Mouse (Mus musculus): ENCODE data around the gene Bax.

DNA sequence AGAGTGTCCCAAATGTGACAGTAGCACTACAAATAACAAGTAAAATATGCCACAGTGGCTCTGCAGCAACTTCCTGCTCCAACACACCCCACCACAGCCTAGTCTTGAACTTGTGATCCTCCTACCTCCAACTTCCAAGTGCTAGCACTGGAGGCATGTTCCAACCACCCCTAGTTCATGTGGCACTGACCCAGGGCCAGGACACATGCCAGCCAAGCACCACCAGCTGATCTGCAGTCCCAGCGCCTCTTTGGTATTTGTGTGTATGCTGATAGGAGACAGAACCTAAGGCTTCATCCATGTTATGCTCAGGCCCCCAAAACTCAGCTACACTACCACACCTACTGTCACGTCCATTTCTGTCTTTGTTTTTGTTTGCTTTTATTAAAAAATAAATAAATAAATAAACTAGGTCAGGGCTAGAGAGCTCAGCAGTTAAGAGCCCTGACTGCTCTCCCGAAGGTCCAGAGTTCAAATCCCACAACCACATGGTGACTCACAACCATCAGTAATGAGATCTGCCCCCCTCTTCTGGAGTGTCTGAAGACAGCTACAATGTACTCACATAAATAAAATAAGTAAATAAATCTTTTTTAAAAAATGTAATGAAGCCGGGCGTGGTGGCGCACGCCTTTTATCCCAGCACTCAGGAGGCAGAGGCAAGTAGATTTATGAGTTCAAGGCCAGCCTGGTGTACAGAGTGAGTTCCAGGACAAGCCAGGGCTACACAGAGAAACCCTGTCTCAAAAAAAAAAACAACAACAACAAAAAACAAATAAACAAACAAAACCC lies 2.5 kb downstream of the Bax start:
- TF ChIP-seq CTCF (IDR thresholded peaks at IDR 0.05; ENCODE audit: insufficient read depth, low read depth, low read length): no peak
- no peak for TF ChIP-seq POLR2A (IDR thresholded peaks at IDR 0.05; ENCODE audit: insufficient read depth, low read depth, low read length)

Data from olfactory bulb, adult 2 months (tissue).